Mouse (Mus musculus): ENCODE results near the gene Olfr802.

Gene Olfr802

DNA sequence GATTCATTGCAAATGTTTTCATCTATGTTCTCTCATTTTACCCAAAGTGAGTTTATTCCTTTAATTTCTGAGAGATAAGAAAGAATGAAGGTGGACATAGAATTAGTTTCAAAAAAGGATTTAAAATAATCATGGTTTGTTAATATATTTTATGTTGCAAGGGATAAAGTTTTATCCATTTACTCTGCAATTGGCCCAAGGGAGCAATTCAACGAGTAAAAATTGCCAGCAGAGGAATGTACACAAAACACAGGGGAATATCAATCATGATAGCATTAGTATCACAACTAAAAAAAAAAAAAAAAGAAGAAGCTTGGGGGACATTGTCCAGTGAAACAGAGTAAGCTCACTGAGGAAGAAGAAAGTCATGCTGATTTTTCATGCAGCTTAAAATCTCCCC is at the start of gene Olfr802:
TSS of gene Olfr802 (minus strand) at position 101 of the 400 bp plus-strand sequence.
- DNase-seq (ENCODE audit: low spot score in 2 of 2), result no peak

DNA sequence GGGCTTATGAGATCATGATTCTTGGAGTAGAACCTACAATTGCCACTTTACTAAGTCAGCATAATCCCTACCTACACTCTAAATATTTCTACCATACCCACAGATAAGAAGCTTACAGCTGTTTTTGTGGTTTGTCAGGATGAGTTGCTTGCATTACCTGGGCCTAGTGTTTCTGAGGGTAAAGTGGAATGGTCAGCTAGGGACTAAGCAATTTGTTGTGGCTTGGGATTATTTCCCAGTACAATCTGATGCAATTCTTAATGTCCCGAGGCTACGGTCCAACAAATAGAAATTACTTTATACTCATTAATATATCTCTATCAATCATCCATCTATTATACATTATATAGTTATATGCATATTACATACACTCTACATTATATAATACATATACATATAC is 41.3 kb upstream of the Olfr802 start, which contains the start of gene Olfr805:
TSS of gene Olfr805 (minus strand) at position 101 of the 400 bp plus-strand sequence.
- DNase-seq (ENCODE audit: low spot score in 2 of 2), result no peak

DNA sequence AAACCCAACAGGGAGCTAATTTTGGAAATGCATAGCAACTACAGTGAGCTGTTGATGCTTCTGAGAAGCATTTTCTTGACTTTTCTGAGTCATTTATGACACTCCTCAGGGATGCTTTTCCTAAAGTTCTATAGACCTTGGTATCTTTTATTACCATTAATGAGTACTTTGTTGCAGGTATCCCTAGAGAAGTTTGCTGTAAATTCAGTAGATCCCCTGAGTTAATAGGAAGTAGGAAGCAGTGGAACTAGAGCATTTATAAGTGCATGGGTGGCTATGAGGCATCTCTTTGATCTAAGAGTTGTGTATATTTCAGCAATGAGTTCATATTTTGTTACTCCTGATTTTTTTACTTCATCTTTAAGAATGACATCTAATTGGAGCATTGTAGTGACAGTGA is 14.9 kb upstream of the Olfr802 start, which contains the start of gene Olfr804:
TSS of gene Olfr804 (plus strand) at position 301 of the 400 bp plus-strand sequence.
- DNase-seq (ENCODE audit: low spot score in 2 of 2), result no peak

DNA sequence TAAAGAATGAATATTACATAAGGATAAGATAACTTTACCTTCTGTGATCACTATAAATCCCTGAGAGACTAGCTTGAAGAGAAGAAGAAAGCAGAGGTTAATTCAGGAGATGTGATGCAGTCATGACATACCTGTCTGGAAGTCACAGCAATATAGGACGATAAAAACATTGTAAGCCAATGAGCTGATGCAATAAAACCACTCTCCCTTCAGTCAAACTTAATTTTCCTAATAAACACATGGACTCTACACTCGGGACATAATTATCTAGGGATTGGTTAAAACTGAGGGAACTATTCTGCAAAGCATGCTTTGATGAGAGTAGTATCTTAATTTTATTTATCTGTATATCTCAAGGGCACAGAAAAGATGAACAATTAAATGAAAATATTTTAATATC is 6.2 kb upstream of the Olfr802 start, which contains the start of gene Olfr803:
TSS of gene Olfr803 (minus strand) at position 101 of the 400 bp plus-strand sequence.
- DNase-seq (ENCODE audit: low spot score in 2 of 2), result no peak

DNA sequence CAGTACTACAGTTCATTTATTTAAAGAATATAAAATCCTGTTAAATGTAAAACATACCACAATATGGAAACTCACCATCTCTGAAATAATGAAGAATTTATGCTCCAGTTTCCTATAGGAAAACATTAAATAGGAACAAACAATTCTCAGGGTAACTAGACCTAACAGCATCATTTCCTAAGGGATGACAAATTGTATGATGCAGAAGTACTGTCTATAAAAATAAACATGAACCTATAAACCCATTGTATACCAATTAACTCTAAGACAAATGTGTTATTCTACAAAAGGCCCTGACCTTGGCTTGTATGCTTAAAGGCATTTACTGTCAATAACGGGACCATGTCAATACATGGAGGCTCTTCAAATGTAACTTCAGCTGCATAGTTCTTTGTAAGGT is 14.2 kb downstream of the Olfr802 start, which contains the start of gene Olfr801:
TSS of gene Olfr801 (minus strand) at position 101 of the 400 bp plus-strand sequence.
- no peak for DNase-seq (ENCODE audit: low spot score in 2 of 2)

DNA sequence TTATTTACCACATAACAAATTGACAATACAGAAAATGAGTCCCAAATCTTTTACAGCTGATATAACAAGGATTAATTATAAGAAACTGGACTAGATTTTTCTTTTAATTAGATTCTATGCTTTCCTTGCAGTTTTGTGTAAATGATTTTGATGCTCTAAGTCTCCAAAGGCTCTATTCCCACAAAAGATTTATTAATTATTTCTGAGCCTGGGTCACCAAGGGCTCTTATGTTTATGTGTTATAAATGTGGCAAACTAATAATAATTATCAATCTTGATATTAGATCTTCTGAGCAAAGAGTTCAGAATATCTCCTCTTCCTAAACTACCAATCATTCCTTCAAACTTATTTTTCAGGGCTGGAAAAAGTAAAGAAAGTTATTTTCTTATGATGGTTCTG is 30.6 kb downstream of the Olfr802 start, which contains the start of gene Olfr800:
TSS of gene Olfr800 (plus strand) at position 301 of the 400 bp plus-strand sequence.
- no peak for DNase-seq (ENCODE audit: low spot score in 2 of 2)

DNA sequence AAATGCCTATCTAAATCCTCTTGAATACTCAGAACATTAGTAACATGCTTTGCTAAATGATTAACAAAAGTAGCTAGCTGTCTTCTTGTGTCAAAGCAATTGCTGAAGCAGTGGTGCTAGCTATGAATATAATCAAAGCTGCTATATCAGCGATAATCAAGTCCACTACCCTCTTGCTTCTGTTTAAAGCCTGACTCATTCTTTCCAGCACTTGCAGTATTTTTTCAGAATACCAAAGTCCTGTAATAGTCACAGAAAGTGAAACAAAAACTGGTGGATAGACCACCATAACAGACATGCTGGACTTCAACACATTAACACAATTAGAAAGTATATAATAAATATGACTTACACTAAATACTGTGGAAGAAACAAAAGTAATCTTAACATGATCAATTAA is 36.2 kb downstream of the Olfr802 start:
- DNase-seq (ENCODE audit: low spot score in 2 of 2), result no peak

DNA sequence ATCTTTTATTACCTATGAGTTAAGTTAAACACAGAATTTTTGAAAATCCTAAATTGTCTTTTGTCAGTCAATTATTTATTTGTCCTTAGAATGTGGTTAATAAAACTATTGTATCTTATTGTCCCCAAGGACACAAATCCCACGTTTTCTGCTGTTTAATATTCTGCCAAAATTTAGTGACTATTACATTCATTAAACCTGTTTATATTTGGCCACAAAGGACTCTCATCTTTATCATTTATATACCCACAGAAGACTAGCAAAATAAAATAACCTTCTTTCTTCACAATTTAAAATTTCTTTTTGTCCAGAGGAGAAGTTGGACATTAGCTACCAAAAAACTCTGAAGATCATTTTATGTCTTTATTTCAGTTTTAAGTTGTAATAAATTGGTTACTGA is 50.8 kb downstream of the Olfr802 start, which contains the start of gene Olfr799:
TSS of gene Olfr799 (plus strand) at position 301 of the 400 bp plus-strand sequence.
- no peak for DNase-seq (ENCODE audit: low spot score in 2 of 2)

DNA sequence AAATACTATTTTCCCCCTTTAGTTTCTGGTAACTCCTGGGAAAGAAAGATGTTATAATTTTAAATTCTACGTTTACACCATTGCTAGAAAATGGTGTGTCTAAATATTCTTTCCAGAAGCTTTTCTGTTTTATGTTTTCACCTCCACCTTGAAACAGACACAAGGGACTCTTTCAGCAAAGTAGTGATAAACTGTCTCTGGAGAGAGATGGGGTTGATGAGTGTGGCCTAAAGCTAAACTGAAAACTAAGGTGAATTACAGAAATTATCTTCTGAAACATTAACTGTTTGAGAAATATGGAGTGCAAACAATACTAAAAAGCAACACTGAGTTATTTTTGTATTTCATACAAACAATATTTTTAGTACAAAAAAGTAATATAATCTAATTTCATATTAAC is 60.1 kb downstream of the Olfr802 start, which contains the start of gene Olfr798:
TSS of gene Olfr798 (minus strand) at position 101 of the 400 bp plus-strand sequence.
- no peak for DNase-seq (ENCODE audit: low spot score in 2 of 2)

Data from frontal cortex, postnatal 14 days (tissue).